Mouse (Mus musculus): ENCODE measurements around the gene Kcne3.

Kcne3 gene

DNA sequence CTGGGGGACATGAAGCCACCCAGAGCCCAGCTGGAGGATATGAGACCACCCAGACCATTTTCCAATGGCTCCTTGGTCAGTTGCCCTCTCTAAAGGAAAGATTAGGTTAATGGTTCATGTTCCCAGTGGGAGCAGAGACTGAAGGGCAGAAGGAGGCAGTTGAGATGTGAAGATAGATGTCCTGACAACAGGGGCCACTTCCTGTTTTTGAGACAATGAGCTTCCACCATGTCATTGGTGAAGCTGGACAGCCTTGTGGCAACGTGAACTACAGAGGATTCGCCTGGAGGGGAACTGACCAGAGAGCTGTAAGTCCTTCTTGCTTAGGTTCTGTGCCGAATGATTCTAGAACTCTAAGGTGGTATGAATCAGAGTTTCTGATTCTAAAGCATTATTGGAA lies at the start of gene Kcne3:
TSS of gene Kcne3 (plus strand) at position 234 of the 400 bp plus-strand sequence.
- in situ Hi-C loops (cut with MseI, MboI) = no loop called here

DNA sequence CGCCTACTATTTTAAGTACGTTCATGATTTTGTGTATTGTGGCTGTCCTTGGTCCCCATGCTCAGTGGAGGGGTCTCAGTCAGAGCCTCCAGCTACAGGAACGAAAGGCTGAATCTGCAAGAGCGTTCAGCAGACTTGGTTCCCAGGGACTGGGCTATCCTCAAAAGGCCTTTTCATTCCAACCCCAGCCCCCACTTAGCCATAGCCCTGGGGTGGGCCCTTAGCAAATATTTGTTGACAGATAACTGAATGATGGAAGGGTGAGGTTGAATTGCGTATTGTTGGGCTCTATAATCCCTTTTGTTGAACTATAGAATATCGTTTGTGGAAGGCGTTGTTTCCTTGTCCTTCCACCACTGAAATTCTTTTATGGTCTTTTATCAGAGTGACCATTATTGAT lies 49.8 kb upstream of the Kcne3 start:
- in situ Hi-C loops (cut with MseI, MboI) = no loop called here

DNA sequence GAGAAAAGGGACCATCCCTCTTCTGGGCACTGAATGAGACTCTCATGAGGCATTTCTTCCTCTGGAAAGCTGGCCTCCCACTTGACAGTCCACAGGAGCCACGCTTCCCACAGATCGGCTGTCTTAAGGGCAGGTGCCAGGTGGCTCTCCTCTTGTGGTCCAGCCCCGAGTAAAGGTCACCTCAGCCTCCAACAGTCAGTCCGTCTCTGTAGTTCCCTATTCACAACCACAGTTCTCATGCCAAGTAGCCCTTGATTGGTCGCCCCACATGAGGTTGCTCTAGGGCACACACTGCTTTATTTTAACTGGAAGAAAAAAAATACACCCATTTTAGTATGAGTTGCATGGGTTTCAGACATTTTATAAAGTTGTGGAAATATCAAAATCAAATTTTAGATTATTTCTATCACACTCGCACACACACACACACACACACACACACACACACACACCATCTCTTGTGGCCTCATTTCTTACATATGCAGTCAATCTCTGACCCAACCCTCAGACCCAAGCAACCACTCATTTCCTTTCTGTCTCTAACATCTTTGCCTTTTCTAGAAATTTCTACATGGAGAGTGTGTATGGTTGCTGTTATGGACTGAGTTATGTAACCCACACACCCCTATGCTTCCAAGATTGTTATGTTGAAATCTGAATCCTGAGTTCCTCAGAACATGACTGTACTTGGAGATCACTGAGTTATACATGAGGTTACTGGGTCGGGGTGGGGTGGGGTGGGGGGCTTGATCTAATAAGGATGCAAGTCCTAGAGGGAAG lies 47.9 kb upstream of the Kcne3 start:
- in situ Hi-C loops (cut with MseI, MboI) = no loop called here

DNA sequence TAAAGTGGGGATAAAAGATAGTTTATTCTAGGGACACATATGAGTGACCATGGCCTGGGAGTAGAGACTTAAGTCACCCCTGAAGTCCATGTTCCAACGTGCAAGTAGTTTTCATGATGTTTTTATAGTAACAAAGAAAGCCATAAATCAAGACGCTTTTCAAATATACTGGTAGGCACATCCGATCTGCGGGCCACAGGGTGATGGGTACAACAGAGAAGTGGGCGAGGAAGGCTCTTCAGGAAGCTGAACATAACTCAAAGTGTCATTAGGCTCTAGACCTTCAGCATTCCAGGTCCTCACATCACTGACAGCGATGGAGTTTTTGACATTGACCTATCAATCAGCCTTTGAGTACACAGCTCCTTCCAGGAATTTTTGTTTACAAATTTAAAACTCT lies 45.7 kb upstream of the Kcne3 start:
- in situ Hi-C loops (cut with MseI, MboI) = no loop called here

DNA sequence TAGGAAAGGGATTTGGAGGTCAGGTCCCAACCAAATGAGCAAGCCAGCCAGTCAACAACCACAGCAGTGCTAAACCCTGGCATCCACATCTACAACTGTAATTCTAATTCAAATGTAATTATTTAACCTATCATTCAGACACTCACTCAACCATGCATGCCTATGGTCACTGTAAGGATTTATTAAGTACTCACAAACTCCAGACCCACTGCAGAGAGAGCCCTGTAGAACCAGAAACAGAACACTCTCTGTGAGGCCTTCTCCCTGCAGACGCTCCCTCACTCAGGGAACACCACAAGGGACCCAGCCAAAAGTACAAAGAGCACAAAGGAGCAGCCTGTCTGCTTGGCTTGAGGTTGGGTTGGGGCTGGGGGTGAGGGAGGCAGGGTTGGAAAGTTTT lies 43.9 kb upstream of the Kcne3 start:
- in situ Hi-C loops (cut with MseI, MboI) = no loop called here

DNA sequence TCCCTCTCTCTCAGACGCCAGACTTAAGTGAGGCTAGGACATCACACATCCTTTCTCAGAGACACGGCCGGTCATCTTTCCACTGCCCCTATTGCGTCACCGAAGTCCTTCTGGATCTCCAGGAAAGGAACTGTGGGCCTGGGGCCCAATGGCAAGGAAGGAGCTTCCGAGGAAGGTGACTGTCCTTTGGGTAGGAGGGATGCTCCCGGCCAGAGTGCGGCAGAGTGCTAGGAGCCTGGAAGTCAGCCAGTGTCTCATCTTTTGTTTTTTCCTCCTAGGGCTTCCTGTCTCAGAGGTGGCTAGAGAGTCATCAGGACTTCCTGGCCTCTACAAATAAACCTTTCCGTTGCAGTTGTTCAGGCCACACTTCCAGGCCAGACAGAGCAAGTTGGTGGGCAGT lies 39.3 kb upstream of the Kcne3 start:
- in situ Hi-C loops (cut with MseI, MboI) = no loop called here

DNA sequence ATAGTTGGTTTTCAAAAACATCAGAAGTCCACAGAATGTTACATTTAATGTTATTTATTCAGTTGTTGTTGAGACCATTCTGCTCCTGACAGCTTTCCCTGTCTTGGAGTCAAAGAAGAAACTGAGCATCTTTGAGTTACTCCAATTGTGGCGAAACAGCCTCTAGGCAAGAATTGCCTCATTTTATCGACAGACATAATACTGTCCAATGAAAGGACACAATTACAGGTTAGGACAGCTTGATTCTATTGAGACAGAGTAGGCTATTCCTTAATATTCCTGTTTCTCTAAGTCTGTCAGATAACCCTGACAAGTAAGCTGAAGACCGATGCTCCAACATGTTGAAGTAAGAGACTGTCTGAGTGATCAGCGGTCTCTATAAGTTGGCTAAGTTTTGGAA lies 38.2 kb upstream of the Kcne3 start:
- in situ Hi-C loops (cut with MseI, MboI) = no loop called here

DNA sequence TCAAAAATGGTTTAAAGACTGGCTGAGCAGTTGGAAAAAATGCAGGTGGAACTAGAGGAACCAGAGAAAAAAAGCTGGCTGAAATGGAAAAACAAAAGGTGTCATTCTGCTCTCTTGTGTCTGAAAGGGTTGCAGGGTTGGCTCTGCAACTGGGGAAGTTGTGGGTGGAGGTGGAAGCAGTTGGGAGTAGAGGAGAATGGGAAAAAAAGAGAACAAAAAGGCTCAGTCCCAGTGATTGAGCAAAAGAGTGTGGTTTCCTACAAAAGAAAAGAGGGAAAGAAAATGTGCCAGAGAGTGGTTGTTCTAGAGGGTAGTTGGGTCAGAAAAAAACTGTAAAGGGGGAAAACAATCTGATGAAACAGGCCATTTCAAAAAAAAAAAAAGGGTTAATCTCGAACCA lies 35.7 kb upstream of the Kcne3 start:
- in situ Hi-C loops (cut with MseI, MboI) = no loop called here

DNA sequence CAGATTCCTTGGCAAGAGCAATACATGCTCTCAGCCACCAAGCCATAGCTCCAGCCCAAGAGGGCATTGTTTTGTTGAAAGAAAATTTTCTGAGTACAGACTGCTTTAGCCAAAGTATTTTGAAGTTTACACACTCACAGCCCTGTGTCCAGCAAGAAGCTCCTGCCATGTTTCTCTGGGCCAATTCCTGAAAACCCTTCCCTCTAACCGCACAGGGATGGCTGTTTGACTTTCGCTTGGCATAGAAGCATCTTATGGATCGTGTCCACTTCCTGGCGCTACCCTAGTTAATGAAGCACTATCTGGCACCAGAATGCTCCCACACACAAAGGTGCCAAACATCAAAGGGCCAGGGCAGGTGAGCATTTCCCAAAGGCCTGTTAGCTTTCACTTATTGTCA lies 27.7 kb upstream of the Kcne3 start:
- in situ Hi-C loops (cut with MseI, MboI) = no loop called here

DNA sequence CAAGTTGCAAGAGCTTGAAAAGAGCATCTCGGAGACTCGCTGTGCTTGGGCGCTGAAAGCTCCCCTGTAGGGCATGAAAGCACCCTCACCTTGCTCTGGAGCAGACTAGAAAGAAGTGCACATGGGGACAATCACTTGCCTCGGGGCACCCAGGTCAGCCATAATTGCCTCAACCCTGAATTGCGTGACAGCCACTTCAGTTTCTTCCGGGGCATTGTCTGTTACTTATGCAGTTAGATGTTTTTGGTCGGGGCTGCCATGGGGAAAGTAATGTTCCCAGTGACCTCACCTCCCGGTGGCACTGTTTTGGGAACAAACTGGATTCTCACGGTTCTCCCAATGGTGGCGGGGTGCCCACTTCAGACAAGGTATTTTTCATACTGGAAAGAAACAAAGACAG lies 26.2 kb upstream of the Kcne3 start:
- in situ Hi-C loops (cut with MseI, MboI) = no loop called here

DNA sequence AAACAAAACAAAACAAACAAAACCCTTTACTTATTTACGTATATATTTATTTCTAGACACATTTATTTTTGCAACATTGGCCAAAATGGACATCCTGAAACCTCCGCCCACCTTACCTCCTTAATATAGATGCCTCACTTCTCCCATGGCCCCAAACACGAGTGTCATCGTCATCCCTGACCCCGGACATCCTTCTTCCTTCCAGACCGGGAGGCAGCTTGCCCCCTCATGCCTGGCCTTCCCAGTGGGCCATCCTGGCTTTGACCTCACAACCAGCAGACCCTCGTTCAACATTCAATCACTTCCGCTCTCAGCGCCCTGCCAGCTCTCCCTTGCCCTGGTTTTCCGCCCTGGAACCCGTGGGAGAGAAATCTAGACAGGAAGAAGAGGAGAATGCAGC lies 25.7 kb upstream of the Kcne3 start:
- in situ Hi-C loops (cut with MseI, MboI) = no loop called here

DNA sequence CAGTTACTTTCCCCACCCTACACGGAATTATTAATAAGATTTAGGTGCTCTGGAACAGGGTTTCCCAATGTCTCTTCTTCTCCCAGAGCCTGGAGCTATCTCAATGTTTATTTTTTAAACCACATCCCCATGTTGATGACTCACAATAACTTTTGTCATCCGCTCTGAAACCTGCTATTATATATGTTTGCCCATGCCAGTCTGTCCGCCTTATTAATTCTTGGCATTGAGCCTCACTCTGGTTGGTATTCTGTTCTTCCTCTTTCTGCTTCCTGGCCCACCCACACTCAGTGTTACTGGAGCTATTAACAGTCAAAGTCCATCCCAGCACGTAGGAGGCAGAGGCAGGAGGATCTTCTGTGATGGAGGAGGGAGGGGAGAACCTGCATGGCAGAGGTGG lies 18.6 kb upstream of the Kcne3 start:
- in situ Hi-C loops (cut with MseI, MboI) = no loop called here

DNA sequence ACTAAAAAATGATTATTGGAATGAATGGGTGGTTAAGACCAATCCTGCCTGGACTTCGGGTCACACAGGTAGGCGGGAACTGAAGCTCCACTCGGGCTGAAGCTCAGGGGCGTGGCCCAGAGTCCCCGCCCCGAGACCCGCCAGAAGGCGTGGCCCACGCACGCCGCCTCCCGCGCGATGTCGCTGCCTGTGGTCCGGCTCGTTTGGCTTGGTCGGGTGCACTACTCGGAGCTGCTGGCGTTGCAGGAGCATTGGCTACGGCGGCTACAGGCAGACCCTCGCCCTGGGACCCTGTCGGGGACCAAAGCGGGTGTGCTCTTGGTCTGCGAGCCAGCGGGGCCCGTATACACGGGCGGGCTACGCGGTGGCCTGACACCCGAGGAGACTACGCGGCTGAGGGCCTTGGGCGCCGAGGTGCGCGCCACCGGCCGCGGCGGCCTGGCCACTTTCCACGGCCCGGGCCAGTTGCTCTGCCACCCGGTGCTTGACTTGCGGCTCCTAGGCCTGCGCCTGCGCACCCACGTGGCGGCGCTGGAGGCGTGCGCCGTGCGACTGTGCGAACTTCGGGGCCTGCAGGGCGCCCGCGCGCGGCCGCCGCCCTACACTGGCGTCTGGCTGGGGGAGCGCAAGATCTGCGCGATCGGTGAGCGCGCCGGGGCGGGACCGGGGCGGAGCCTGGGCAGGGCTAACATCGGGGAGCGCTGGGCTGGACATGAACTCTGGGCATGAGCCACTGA lies 17.0 kb upstream of the Kcne3 start, which contains the start of gene Lipt2:
TSS of gene Lipt2 (plus strand) at position 173 of the 737 bp plus-strand sequence.
- in situ Hi-C loops (cut with MseI, MboI) = no loop called here

DNA sequence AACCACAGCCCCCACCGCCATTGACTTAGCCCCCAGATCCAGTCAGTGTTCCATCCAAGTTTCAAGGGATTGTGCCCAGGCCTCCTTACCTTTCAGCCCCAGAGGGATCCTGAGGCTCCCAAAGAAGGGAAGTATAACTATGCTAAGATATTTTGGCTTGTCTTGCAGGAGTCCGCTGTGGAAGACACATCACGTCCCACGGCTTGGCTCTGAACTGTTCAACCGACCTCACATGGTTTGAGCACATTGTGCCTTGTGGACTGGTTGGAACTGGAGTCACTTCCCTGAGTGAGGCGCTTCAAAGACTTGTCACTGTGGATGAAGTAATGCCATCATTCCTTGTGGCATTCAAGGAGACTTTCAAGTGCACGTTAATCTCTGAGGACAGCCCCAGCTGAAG lies 16.3 kb upstream of the Kcne3 start:
- in situ Hi-C loops (cut with MseI, MboI) = no loop called here

DNA sequence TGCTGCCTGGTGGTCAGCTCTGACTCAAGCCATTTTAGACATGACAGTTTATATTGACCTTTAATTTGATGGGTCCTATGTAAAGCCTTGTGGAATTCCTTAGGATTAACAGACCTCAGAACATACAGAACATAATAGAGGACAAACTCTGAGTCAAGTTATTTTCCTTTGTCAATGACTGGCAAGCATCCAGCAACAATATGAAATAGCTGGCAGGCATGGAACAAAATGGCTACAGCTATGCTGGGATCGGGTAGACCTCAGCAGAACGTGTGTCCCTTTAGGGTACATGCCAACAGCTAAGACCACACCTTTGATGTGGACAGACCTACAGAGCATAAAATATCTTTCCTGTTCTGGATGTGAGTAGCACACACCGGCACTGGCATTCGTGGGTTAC lies 12.8 kb upstream of the Kcne3 start:
- in situ Hi-C loops (cut with MseI, MboI) = no loop called here

DNA sequence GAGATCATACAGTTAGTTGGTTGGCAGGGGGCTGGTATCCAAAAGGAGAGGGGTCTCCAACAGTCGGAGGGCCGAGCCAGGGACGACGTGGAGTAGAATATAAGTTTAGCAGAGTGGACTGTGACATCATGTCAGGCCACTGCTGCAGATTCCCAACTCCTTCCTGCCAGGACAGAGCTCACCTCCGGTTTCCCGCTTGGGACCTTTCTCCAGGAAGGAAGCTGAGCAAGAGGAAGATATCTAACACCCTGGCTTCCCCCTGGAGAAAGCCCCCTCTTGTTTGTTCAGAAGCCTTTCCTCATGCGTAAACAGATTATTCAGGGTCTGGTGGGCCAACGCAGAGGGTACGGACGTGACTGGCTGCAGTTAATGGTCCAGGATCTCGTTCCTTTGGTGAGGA lies 7.6 kb upstream of the Kcne3 start:
- in situ Hi-C loops (cut with MseI, MboI) = no loop called here

DNA sequence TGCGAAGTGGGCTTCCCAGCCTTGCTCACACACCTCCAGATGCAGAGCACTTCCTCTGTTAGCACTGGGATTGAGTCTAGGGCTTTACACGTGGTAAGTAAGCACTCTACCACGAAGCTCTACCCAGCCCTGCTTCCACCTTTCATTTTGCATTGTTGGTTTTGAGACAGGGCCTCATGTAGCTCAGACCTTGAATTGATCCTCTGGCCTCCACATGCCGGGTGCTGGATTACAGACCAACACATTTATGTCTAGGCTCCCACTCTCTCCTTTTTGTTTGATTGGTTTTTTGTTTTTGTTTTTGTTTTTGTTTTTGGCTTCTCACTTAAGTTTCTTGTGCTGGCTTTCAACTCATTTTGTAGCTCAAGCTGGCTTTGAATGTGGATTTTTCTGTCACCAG lies 5.5 kb upstream of the Kcne3 start:
- in situ Hi-C loops (cut with MseI, MboI) = no loop called here

DNA sequence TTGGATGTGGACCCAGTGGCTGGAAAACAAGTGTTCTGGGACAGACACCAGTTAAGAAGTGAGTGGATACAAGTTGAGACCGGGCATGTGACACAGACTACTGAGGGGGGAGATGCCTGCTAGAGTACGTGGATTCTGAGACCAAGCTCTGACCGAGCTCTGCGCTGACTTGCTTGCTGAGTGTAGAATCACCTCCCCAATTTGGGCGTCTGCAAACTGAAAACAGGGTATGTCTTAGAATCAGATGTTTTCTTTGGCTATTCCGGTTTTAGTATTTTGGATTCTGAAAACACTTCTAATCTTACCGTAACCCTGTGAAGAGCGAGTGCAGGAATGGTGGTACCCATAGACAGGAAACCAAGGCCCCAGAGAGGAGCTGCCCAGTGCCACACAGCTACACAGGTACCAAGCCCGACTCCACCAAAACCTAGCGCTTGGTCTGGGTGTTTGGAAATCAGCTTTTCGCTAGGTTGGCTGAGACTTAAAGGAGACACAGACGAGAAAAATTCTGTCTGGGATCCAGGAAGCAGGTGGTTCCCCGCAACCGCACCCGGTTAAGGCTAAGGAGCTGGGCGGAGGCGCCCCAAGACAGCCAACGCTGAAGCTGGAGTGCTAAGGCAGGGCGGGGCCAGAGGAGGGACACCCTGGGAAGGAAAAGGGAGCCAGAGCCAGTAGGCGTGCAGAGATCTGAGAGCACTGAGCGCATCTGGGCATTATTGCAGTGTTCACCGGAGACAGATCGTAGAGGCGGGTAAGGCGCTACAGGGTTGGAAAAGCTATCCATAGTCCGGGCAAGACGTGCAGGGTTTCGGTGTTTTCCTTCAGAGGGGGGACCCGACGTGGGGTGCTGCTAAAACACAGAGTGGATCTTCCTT lies 2.0 kb downstream of the Kcne3 start:
- in situ Hi-C loops (cut with MseI, MboI) = no loop called here

DNA sequence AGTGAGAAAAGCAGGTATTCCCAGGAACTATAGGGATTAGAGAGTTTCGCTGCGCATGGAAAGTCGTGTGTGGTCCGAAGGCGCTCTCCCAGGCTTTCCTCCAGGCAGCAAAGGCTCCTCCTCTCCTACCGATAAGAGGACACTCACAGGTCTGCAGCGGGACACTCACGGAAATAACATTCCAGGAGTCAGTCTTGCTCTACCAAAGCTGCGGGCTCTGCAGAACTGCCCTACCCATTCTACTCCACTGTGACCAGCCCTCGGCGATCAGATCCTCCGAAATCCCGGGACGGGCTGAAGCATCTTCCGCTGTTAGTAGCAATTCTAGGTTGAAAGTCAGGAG lies 2.6 kb downstream of the Kcne3 start:
- in situ Hi-C loops (cut with MseI, MboI) = no loop called here

DNA sequence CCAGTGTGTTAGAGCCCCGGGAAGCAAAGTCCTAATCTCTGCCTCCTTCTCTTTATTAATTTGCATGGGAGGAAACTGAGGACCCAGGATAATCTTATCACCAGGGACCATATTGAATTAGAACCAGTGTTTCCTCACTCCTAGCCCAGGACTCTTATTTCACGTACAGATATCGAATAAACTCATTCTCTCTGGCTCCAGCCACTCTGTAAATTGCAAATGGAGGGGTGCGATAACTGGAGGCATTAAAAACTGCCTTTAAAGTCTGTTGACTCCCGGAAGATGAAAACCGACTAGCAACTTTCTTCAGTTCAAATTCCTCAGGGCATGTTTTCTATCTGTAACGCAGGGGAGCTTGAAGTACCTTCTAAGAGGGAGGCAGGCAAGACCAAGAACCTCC lies 3.1 kb downstream of the Kcne3 start:
- in situ Hi-C loops (cut with MseI, MboI) = no loop called here

DNA sequence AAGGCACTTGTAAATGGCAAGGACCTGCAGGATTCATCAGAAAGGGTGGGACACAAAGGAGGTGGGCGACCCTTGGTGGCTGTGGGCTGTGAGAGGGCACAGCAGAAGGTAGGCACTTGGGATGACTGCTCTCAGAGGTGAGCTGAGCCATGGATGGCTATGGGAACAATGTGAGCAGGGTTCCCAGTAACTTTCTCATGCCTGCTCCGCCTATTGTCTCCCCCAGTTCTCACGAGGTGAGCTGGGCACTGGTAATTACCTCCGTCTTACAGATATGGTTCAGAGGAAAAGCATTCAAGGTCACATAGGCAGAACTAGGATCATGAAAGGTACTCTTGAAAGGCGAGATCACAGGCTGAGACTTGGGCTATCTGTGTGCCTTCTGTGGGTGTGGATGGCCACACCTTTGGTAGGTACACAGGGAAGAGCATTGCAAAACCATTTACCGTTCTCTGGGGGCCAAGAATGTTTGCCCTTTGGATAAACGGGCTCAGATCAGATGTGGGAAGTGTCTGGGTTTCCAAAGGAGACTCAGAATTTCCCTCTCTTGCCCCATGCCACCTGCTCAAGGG lies 3.6 kb downstream of the Kcne3 start:
- in situ Hi-C loops (cut with MseI, MboI) = no loop called here

DNA sequence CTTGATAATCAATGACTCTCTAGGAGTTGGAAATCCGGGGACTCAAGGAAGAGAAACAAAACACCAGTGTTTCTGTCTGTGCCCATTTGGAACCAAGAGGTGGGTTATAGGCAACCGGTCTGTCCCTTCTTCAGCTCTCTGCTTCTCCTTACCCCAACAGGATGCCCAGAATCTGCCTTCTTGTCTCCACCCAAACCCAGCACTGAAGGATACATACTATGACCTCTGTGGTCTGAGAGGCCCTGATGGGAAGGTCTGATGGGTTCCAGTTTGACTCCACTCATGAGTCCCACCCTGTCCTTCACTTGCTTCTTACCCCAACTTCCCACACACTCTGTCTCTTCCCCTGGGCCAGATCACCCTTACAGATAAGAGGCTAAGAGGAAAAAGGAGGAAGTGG lies 4.9 kb downstream of the Kcne3 start:
- in situ Hi-C loops (cut with MseI, MboI) = no loop called here

Measured in mouse trophoblast stem cell (cell line).